Mouse (Mus musculus) liver, embryonic 14.5 days (tissue): ENCODE data around the gene Il6ra.

Experiments used
- CTCF ChIP-seq: IDR thresholded peaks from 2 replicates; pipeline ENCODE4 v1.5.1; 2016; ENCODE audit warnings: antibody characterized with exemption, low read depth, control low read depth
- EP300 ChIP-seq: IDR thresholded peaks from 2 replicates; pipeline ENCODE4 v1.6.1; 2016; ENCODE audit warnings: antibody characterized with exemption, low read depth

GRCm38 (mm10) chr3:89874076-89874475, 38.9 kb downstream of the Il6ra start:
- TF ChIP-seq CTCF (no peak), EP300 (no peak)
